Mouse (Mus musculus) ES-E14 (cell line): ENCODE data around the gene Mpp1. TPM values are rescaled to one million over a fixed set of nuclear protein-coding genes. Genes with fewer than 3 reads are reported as not detected.
"Not testable (repeated sequence)": the region's sequence is repeated elsewhere in the genome, so short reads cannot be mapped to it uniquely, and the experiment has no call there.

ENCODE experiments used
- DNase-seq: peaks from one replicate; pipeline ENCODE4 v3.0.0-alpha.2; 2013; ENCODE audit warnings: low read depth, low spot score
- H3K27ac ChIP-seq: 2 replicates; pipeline ENCODE4 v1.5.1; 2012; ENCODE audit warnings: low read depth, mild to moderate bottlenecking, low read length, moderate library complexity, mixed read lengths; ENCODE audit not compliant: poor library complexity, insufficient read depth, severe bottlenecking
- H3K36me3 ChIP-seq: 2 replicates; pipeline ENCODE4 v1.6.1; 2012; ENCODE audit warnings: mild to moderate bottlenecking, low read length, moderate library complexity, mixed read lengths; ENCODE audit not compliant: control insufficient read depth, poor library complexity, insufficient read depth, severe bottlenecking
- H3K4me1 ChIP-seq, 2 experiments: fragments of 150-350 bp in 1 of 2; sonication (generic) in 1 of 2; 2 replicates each; pipeline ENCODE4 v1.6.1; 2012; ENCODE audit warnings: low read length in 2 of 2, mild to moderate bottlenecking in 1 of 2, mixed read lengths in 1 of 2; ENCODE audit not compliant: control insufficient read depth in 2 of 2, insufficient read depth in 2 of 2, poor library complexity in 1 of 2
- H3K4me3 ChIP-seq, 2 experiments: fragments of 150-350 bp in 1 of 2; sonication (generic) in 1 of 2; 2 replicates each; pipeline ENCODE4 v1.5.1; 2012; ENCODE audit warnings: low read length in 2 of 2, low read depth in 1 of 2, mild to moderate bottlenecking in 1 of 2, mixed read lengths in 1 of 2; ENCODE audit not compliant: insufficient read depth in 1 of 2, poor library complexity in 1 of 2, severe bottlenecking in 1 of 2
- H3K9ac ChIP-seq: 2 replicates; pipeline ENCODE4 v1.6.1; 2012; ENCODE audit warnings: low read depth, mild to moderate bottlenecking, low read length, mixed read lengths; ENCODE audit not compliant: poor library complexity, insufficient read depth, severe bottlenecking
- H3K9me3 ChIP-seq: fragments of 150-350 bp; sonication (generic); 2 replicates; pipeline ENCODE4 v1.6.1; 2012; ENCODE audit warnings: low read depth, mild to moderate bottlenecking, low read length; ENCODE audit not compliant: control insufficient read depth, insufficient read depth
- CHD2 ChIP-seq: IDR thresholded peaks from 2 replicates; pipeline ENCODE4 v1.6.1; 2014; ENCODE audit warnings: mild to moderate bottlenecking, low read depth, low read length, inconsistent platforms
- HCFC1 ChIP-seq: IDR thresholded peaks from 2 replicates; pipeline ENCODE4 v1.6.1; 2012; ENCODE audit warnings: low read length, inconsistent platforms, borderline replicate concordance; ENCODE audit not compliant: insufficient read depth
- MAFK ChIP-seq: IDR thresholded peaks from 2 replicates; pipeline ENCODE4 v1.6.1; 2014; ENCODE audit warnings: mild to moderate bottlenecking, low read depth, low read length, inconsistent platforms; ENCODE audit not compliant: insufficient read depth
- ZC3H11A ChIP-seq: IDR thresholded peaks from 2 replicates; pipeline ENCODE4 v1.6.1; 2012; ENCODE audit warnings: low read depth, mild to moderate bottlenecking, inconsistent platforms, low read length, borderline replicate concordance
- ZNF384 ChIP-seq: IDR thresholded peaks from 2 replicates; pipeline ENCODE4 v1.6.1; 2012; ENCODE audit warnings: low read depth, low read length, inconsistent platforms
- in situ Hi-C, 2 experiments: fragments of 600-800 bp; cut with MboI; formaldehyde crosslinking; loops; one replicate each; pipeline ENCODE4 v1.15.1; 2025; ENCODE audit warnings: low sequenced_read_pairs in 2 of 2, inconsistent platforms in 1 of 2; ENCODE audit not compliant: unreplicated experiment in 2 of 2
- total RNA-seq: library from RNA; depleted of rRNA; stranded (reverse); fragments of 300-350 nt; gene quantifications from 2 replicates; pipeline ENCODE4 v1.2.3, GENCODE M21; 2012

Gene Mpp1
- total RNA-seq, 1 experiment = 25.1 TPM

- Histone ChIP-seq H3K4me1 (no peaks in the 10 kb centered on the region), H3K27ac (no peak overlapping the region), H3K4me3 (no peak overlapping the region), H3K9me3 (no peaks in the 10 kb centered on the region), H3K9ac (no peak overlapping the region), H3K36me3 (no peaks in the 10 kb centered on the region)
- TF ChIP-seq HCFC1 (no peak), MAFK (no peak), CHD2 (no peak), ZNF384 (no peak), ZC3H11A (no peak)
- in situ Hi-C loops = no loop called here
- DNase-seq = no peak
Observed at GRCm38 (mm10) chrX:75150304-75150703, 19.5 kb upstream of the Mpp1 start.

- no peak for DNase-seq
- in situ Hi-C loops = no loop called here
Observed at GRCm38 (mm10) chrX:75148414-75148813, 17.6 kb upstream of the Mpp1 start.

DNA sequence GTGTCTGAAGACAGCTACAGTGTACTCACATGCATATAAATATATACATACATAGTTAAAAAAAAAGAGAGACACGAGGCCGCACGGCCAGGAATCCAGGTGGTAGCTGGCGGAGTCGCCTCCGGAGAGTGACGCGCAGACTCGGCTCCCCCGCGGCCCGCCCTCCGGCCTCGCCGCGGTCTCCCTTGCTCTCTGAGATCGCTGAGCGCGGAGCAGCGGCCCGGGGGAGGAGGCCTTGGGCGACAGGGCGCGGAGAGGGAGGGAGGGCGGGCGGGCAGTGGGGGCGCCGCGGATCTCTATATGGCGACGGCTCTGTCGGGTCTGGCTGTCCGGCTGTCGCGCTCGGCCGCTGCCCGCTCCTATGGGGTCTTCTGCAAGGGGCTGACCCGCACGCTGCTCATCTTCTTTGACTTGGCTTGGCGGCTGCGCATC is 12.3 kb upstream of the Mpp1 start:
- H3K36me3 ChIP-seq = not testable (repeated sequence)

More at GRCm38 (mm10) chrX:75148414-75148813, 17.6 kb upstream of the Mpp1 start:
- no peaks in the 10 kb centered on the region for H3K9me3 ChIP-seq
- no peak overlapping the region for H3K9ac ChIP-seq
- TF ChIP-seq CHD2 (no peak), ZC3H11A (no peak), ZNF384 (no peak), HCFC1 (no peak), MAFK (no peak)
- no peak overlapping the region for H3K4me3 ChIP-seq
- no peaks in the 10 kb centered on the region for H3K36me3 ChIP-seq
- H3K4me1 ChIP-seq = no peaks in the 10 kb centered on the region
- no peak overlapping the region for H3K27ac ChIP-seq

DNA sequence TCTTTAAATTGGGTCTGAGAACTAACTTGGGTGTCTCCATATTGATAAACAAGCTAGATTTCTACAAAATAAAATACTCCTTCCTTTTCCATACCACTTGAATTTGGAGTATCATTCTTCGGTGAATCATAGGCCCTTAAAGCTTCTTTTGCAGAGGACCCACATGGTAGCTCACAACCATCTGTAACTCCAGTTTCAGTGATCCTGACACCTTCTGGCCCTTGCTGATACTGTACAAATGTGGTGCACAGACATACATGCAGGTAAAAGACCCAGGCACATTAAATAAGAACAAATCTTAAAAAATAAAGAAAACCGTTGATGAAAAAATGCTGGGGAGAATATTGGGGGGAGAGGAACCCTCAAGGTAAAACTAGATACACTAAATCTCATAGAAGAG is 7.4 kb upstream of the Mpp1 start:
- in situ Hi-C loops = no loop called here
- no peak for TF ChIP-seq HCFC1
- Histone ChIP-seq H3K27ac (peak overlapping the region; percentile 58; the same call in 1 of the 2 replicates), H3K9me3 (no peaks in the 10 kb centered on the region), H3K36me3 (no peaks in the 10 kb centered on the region), H3K4me1 (no peaks in the 10 kb centered on the region), H3K9ac (no peak overlapping the region), H3K4me3 (no peak overlapping the region)
- no peak for DNase-seq

More for the DNA sequence above, 12.3 kb upstream of the Mpp1 start:
- H3K4me3 ChIP-seq = peak overlapping the region in 1 of 2 experiments; percentile 49; a peak in 2 of 4 replicates
- in situ Hi-C loops, H3K27ac ChIP-seq, H3K9me3 ChIP-seq, DNase-seq, H3K4me1 ChIP-seq, H3K9ac ChIP-seq: not testable (repeated sequence)

DNA sequence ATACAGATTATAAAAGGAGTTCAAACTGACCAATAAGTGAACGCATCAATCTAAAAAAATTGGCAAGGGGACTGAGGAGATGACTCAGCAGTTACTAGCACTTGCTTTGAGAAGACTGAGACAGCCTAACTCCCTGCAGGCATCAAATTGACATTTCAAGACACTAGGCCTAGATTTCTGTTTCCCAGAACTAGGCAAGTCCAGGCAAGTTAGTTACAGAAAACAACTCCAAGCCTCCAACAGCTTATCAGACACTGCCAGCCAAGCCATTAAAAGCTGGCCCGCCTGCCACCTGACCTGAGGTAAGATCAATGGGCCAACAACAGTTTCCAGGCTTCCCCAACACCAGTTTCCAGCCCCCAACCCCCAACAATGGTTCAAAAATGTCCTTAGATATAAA is 6.9 kb upstream of the Mpp1 start:
- peak overlapping the region; percentile 58 for H3K27ac ChIP-seq
- TF ChIP-seq MAFK = peak; percentile 76
- TF ChIP-seq ZC3H11A = no peak
- no peak for DNase-seq
- no peaks in the 10 kb centered on the region for H3K4me1 ChIP-seq
- no peaks in the 10 kb centered on the region for H3K9me3 ChIP-seq
- no peaks in the 10 kb centered on the region for H3K36me3 ChIP-seq
- H3K4me3 ChIP-seq = no peak overlapping the region
- no peak overlapping the region for H3K9ac ChIP-seq
- in situ Hi-C loops = no loop called here
